Mouse (Mus musculus) mouse embryonic stem cell (cell line): Measurements from ENCODE around the gene Chtop.

ENCODE experiments used
- in situ Hi-C, 2 experiments: fragments of 300-500 bp; cut with MboI; formaldehyde crosslinking; loops; 1 replicate in 1 of 2; 3 replicates in 1 of 2; pipeline ENCODE4 v1.14.3; 2019 to 2020; ENCODE audit warnings: low sequenced_read_pairs in 2 of 2, low pct_unique_long_range_greater_than_20kb in 1 of 2, mixed read lengths in 1 of 2; ENCODE audit not compliant: unreplicated experiment in 1 of 2

Gene Chtop

DNA sequence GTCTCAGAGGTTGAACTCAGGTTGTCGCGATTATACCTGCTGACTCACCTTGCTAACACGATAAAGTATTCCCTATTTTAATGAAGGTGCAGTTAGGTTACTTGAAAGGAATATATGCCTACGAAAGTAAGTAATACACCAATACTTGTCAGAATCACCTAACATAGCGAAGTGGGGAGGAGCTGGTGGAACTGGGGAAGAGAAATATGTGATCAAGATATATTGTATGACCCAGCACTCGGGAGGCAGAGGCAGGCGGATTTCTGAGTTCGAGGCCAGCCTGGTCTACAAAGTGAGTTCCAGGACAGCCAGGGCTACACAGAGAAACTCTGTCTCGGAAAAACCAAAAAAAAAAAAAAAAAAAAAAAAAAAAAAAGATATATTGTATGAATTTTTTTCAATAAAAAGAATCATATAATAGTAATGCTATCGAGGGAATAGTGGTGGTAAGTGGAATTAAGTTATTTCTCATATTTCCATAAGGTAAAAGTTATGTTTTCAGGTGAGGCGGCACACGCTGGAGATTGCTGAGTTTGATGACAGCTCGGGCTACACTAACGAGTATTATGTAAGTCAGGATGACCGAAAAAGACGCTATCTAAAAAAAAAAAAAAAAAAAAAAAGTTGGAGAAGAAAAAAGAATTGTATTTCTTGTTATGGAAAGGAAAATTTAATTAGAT is 34.0 kb downstream of the Chtop start:
- in situ Hi-C loops = loop anchor here (25.0 kb wide), 1 partner anchor 438 kb away; no protein-coding TSS in a partner anchor

DNA sequence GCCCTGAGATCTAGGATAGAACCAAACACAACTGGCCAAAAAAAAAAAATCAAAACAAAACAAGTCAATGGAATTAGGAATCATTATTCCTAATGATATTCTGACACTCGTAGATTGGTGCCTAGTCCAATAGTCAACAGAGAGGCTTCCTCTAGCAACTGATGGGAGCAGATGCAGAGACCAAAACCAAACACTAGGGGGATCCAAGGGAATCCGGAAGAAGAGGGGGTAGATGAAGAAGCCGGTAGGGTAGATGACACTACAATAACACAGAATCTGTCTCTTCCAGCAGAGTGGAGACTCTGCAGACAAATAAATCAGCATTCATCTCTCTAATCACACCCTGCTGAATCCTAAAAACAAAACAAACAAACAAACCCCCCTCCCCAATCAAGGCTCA is 37.1 kb downstream of the Chtop start:
- in situ Hi-C loops = no loop called here

DNA sequence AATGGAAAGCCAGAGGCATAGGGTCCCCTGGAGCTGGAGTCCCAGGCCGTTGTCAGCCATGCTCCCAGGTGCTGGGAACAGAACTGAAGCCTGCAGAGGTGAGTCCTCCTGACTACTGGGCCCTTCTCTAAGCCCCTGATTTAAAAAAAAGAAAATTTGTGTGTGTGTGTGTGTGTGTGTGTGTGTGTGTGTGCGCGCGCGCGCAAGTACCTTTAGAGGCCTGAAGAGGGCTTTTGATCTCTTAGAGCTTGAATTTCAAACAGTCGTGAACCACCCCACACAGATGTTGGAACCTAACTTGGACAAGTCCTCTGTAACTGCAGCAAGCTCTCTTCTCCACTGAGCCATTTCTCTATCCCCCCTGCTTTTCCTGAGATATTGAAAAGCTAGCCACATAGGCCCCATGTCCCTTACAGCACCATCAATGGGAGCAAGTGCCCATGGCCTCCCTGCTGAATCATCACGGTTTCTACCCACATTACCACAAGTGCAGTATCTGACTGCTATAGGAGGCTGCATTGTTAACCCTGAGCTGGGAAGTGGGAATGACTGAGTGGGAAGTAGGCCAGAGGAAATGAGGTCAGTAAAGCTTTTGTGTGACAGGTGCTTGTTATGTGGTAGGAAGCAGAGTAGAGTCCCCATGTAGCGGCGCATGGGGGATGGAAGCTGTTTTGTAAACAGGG is 41.5 kb downstream of the Chtop start:
- in situ Hi-C loops = loop anchor here (5.0 to 10.0 kb wide), 3 partner anchors 35 to 53 kb away; partner anchors contain the start of gene Ints3 (in 1 of the 2)

DNA sequence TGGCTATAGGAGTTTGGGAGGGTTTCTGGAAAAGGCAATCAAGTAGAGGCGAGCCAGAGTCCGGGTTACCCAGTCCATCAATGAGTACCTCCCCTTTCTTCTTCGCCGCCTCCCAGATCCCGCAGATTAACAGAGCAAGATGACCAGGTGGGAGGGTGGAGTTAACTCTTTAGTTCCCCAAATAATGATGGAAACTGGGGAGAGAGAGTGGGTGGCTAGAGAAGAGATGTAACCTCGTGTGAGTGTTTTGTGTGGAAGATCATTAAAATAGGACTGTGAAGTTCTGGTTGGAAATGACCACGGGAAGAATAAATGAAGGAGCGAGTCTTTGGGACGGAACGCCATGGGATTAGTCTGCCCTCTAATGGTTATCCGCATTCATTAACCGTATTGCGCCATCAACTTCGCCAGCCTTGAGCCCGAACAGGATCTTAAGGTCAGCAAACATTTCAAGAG is 43.0 kb downstream of the Chtop start:
- in situ Hi-C loops = loop anchor here (5.0 to 10.0 kb wide), 3 partner anchors 34 to 52 kb away; partner anchors contain the start of gene Ints3 (in 1 of the 2)

DNA sequence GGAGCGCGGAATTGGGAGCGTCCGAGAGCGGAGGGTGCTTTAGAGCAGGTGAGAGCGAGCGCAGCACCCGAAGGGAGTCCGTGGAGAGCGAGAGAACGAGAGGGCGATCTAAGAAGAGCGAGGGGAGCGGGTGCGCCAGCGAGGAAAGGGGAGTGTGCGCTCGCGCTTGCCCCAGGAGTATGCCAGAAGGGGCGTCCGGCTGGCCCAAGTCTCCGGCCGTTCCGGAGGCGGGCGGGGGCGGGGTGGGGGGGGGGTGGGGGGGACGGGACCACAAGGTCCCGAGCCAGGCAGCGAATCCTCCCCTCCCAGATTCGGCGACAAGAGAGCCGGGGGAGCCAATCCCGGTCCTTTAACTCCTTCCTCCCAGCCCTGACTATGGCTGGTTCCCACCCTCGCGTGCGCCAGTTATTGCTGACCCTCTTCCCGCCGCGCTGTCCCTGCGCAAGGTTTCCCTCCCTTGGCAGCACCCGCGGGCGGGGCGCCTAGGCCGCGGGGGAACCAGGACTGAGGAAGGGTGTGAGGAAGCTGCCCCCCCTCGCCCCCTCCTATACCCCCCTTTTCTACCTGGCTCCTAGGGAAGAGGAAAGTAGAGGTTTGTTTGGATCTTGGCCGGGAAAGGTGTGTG is 43.5 kb downstream of the Chtop start, which contains the start of gene Npr1:
TSS of gene Npr1 (minus strand) at position 181 of the 625 bp plus-strand sequence.
- in situ Hi-C loops = loop anchor here (5.0 to 10.0 kb wide), 3 partner anchors 33 to 51 kb away; partner anchors contain the start of gene Ints3 (in 1 of the 2)

DNA sequence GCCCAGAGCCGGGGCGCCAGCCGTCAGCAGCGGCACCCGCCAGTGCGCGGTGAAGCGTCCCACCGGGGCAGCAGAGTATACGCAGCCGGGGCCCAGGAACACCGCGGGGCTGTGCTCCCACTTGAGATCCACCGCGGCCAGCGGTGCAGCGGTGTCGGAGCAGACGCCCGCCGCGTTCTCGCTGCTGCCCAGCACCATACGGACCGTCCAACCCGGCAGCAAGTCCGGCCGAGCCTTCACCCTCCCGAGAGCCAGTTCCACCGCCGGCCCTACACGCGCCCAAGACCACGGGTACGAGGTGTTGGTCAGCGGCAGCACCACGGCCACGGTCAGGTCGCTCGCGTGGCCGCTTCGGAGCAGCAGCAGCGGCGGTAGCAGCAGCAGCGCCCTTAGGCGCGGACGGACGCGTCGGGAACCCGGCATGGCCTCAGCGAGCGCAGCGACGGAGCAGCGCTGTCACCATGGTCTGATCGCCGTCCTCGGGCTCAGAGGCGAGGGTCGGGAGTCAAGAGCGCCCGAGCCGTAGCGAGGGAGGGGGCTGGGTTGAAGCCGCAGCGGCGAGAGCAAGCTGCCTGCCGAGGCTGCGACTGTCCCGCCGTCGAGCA is 44.1 kb downstream of the Chtop start:
- in situ Hi-C loops = loop anchor here (5.0 to 10.0 kb wide), 3 partner anchors 33 to 50 kb away; partner anchors contain the start of gene Ints3 (in 1 of the 2)

DNA sequence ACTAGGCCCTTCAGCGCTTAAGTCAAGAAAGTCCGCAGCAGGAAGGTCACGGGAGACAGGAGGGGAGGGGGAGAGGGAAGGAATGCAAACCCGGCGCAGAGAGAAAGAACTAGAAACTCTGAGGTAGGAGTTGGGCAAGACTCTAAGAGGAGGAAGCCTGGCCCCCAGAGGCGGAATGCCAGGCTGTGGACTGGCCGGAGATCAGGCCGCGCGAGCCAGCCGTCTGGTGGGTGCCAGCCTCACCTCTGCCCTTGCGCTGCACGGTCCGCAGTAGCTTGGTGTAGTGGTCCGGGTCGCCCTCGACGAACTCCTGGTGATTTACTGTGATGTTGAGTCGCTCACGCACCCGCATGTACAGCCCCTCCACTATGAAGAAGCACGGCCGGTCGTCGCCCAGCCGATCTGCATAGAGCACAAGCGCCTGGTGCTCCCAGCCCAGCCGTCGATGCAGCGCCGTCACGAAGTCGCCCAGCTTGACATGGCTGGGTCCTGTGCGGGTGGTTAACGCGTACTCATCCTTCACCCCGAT is 44.7 kb downstream of the Chtop start:
- in situ Hi-C loops = loop anchor here (5.0 to 10.0 kb wide), 3 partner anchors 32 to 50 kb away; partner anchors contain the start of gene Ints3 (in 1 of the 2)

DNA sequence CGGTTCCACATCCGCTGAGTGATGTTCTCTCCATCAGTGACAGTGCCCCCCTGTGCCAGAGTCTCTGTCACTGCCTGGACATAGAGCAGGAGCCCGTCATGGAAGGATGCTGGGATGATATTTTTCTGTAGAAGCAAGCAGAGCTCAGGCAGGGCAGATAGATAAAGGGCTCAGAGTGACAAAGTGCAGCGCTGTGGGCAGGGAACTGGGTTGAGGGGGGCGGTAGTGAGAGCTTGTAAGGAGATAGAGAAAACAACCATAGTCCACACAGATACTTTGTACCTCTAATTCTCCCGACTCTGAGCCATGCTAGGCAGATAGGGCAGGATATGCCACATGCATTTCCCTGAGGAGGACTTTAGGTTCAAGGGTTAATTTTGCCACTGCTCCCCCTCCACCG is 46.7 kb downstream of the Chtop start:
- in situ Hi-C loops = loop anchor here in 1 of 2 experiments (10.0 kb wide), 1 partner anchor 48 kb away; no protein-coding TSS in a partner anchor

DNA sequence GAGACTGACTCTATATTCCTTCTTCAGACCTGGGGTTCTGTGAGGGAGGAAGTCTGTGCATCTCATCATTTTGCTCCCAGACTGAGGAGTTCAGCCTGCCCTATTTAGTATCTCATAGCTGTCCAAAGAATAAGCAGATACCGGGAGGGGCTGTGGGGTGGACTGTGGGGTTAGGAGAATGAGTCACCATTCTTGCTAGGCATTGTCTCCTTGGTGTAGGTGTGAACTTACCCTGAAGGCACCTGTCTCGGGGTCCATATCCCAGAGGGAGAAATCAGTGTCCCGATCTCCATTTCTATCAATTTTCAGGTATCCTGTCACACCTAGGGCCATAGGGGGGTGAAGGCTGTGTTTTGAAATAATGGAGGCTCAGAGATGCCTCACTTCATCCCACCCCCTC is 47.4 kb downstream of the Chtop start:
- in situ Hi-C loops = loop anchor here in 1 of 2 experiments (10.0 kb wide), 1 partner anchor 47 kb away; no protein-coding TSS in a partner anchor

DNA sequence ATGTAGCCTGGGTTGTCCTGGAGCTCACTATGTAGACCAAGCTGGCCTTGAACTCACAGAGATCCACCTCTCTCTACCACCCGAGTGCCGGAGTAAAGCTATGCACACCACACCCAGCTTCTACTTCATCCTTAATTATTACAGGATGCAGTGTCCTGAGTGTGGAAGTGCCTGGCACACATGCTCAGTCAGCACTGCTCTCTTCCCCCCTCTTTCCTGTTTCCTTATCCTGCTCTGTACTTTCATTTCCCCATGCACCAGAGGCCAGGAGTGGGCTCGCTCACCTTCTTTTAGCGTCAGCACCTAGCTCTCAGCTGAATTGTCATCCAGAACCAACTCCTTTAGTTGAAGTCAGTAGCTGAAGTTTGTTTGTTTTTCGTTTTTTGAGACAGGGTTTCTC is 49.0 kb downstream of the Chtop start:
- in situ Hi-C loops = loop anchor here in 1 of 2 experiments (10.0 kb wide), 1 partner anchor 46 kb away; no protein-coding TSS in a partner anchor

DNA sequence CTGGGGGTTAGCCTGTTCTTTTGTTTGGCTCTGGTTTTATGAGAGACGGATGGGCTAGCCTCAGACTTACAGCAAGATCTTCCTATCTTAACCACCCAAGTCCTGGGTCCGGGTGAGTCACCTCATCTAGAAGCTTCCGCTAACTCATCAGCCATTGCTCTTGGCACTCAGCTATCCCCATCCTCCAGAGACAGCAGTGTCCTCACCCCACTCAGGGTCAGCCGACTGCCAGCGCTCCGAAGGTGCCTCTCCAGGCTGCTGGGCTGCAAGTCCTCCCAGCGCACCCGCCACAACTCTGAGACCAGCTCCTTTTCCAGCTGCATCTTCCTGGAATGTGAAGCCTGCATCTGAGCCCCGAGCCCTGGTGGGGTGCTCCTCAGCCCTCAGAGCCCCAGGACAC is 49.6 kb downstream of the Chtop start:
- in situ Hi-C loops = loop anchor here in 1 of 2 experiments (10.0 kb wide), 1 partner anchor 45 kb away; no protein-coding TSS in a partner anchor

DNA sequence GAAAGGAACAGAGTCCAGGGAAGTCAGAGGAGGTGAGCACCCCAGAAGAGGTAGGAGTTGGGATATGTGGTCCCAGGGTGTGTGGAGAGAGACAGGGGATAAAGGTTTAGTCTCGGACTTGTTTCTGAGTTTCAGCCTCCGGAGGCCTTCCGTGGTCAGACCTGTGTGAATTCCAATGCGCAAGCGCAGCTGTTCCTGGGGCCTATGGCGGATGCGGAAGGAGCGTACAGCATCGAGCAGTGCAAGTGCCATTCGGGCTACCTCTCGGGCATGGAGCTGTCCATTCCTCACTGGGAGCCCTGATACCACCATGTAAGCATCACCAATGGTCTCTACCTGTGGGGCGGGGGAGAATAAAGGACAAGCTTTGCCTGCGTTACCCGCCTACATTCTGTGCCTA is 54.4 kb downstream of the Chtop start:
- in situ Hi-C loops = no loop called here

DNA sequence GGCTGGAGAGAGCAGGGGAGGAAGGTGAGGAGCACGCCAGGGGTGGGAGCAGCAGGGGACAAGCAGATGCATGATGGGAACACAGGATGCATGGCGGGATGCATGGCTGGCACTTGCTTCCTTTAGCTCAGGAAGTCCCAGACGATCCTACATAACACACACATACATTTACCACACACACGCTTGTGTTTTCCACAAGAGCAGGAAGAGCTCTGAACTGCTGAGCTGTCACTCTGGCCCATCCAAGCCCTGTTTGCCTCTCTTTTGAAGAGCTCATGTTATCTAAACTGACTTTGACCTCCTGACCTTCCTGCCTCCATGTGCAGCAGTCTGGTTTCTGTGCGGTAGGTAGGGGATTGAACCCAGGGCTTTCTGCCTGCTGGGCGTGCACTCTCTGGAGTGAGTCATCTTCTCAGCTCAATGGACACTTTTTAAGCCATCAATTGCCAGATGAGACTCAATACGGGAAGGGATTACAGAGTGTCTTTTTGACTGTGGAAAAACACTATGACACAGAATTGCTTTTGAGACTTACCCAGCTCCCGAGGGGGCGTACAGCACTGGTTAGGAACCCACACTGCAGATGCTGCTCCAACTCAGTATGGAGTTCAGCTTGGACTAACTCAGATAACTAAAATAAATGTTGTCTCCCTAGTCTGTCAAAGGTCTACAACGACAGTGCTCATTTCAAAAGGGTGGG is 57.8 kb downstream of the Chtop start:
- in situ Hi-C loops = no loop called here

DNA sequence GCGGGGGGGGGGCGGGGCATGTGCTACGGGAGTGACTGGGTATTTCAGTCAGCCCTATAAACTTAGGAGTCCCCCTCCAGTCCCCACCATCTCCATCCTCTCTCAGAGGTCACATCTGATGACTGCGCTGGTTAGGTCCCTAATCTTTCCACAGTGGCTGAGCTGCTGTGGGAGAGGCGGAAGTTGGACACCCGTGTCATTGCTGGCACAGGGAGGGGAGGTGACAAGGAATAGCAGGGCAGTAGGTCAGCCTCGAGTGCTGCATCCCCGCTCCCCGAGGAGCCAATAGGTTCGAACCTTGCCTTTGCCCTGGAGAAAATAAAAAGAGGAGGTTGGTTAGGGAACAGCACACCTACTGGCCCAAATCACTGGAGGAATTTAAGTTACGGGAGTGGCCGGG is 58.4 kb downstream of the Chtop start:
- in situ Hi-C loops = no loop called here
